Mouse (Mus musculus): ENCODE measurements around the gene Cenpe.

- TF ChIP-seq CTCF (IDR thresholded peaks at IDR 0.05; ENCODE audit: borderline replicate concordance, control insufficient read depth, extremely low read depth, insufficient read depth, low read length, poor library complexity) (no peak), POLR2A (IDR thresholded peaks at IDR 0.05; ENCODE audit: control insufficient read depth, extremely low read depth, insufficient read depth, low read length, poor library complexity) (no peak)
These were observed 67.8 kb downstream of the Cenpe start for GRCm38 (mm10) chr3:135280160-135280559.

Data from thymus, adult 2 months (tissue).